Mouse (Mus musculus) liver, adult 2 months (tissue): Measurements from ENCODE around the gene Qrsl1.

Experiments used
- CTCF ChIP-seq: fragments of 200-500 bp; IDR thresholded peaks from 2 replicates; pipeline ENCODE4 v1.5.1; 2011; ENCODE audit warnings: low read depth, low read length, control low read depth
- POLR2A ChIP-seq: fragments of 200-500 bp; IDR thresholded peaks from 2 replicates; pipeline ENCODE4 v1.6.1; 2011; ENCODE audit warnings: low read length, control low read depth; ENCODE audit not compliant: insufficient read depth; ENCODE audit errors: extremely low read depth

DNA sequence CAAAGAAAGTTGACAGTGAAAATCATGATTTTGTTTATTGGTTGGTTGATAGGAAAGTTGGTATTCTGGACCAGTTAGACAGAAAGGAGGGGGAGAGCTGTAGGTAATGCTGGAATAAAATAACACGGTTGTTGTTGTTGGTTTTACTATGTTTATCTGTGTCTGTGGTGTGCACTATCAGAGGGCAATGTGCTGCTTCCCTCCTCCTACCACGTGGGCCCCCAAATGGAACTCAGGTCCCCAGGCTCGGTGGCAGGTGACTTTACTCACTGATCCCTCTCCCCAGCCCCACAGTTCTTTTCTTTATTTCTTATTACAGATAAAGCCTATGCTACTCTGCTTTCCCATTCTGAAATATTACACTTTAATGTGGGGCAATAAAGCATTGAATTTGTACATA, 10.7 kb upstream of the Qrsl1 start:
- no peak for TF ChIP-seq CTCF
- no peak for TF ChIP-seq POLR2A
